Mouse (Mus musculus): ENCODE data around the gene Cyth1. TPM values are rescaled to one million over a fixed set of nuclear protein-coding genes. Genes with fewer than 3 reads are reported as not detected.

The Cyth1 gene
- polyA plus RNA-seq, 1 experiment from 2014 or later = 24.0 TPM

DNA sequence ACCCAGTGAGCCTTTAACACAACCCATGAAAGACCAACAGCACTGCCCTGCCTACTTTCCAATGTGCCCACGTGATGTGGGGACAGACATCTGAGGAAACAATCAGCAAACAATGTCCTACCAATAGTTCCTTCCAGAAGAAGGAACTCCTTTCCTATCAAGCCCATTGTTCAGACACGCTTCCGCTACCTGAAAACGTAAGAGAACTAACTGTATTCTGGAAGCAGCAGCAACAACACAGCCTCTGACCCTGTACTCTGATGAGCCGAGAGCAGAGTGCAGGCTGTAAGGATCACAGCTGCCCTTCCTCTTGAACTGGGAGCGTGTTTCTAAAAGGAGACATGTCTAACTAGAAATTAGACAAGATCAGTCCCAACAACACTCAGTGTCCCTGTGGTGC lies 13.9 kb downstream of the Cyth1 start:
- peaks cover 40% of the 10 kb centered on the region for H3K4me1 ChIP-seq (ENCODE audit: control insufficient read depth, insufficient read depth, low read length)

DNA sequence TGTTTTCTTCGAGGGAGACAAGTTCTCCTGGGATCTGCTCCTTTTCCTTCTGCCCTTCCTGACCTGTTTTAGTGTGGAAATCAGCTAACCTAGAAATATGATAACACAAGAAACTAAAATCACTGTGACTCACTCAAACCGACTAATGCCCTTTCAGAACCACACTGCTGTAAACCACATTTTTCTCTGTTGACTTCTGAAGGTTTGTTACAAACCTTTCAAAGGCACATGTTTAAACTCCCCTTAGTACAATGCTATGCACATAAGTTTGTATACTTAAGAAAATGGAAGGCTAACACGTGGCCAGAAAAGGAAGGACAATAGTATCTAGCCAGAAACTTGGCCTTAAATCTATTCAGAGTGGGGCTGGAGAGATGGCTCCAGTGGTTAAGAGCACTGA lies 14.5 kb downstream of the Cyth1 start:
- Histone ChIP-seq H3K36me3 (ENCODE audit: control insufficient read depth, insufficient read depth) (no peaks in the 10 kb centered on the region), H3K27ac (ENCODE audit: low read length) (no peak overlapping the region), H3K27me3 (ENCODE audit: control insufficient read depth, insufficient read depth, low read length) (no peaks in the 10 kb centered on the region), H3K4me3 (ENCODE audit: low read length) (no peak overlapping the region), H3K4me2 (ENCODE audit: low read depth, low read length) (no peak overlapping the region), H3K4me1 (ENCODE audit: control insufficient read depth, insufficient read depth, low read length) (peaks cover 35% of the 10 kb centered on the region), H3K9ac (ENCODE audit: low read length) (no peak overlapping the region), H3K9me3 (replicated peaks; ENCODE audit: control insufficient read depth, low read length) (no peaks in the 10 kb centered on the region)
- WGBS = 57% methylated on average over 3 of the region's 3 CpGs
- no peak for ATAC-seq (replicated peaks; ENCODE audit: extremely low read depth, insufficient read depth, low FRiP score)

More for the DNA sequence above, 13.9 kb downstream of the Cyth1 start:
- peak overlapping the region; percentile 54 for H3K27ac ChIP-seq (ENCODE audit: low read length)
- no peaks in the 10 kb centered on the region for H3K9me3 ChIP-seq (replicated peaks; ENCODE audit: control insufficient read depth, low read length)
- no peak overlapping the region for H3K4me2 ChIP-seq (ENCODE audit: low read depth, low read length)
- H3K27me3 ChIP-seq (ENCODE audit: control insufficient read depth, insufficient read depth, low read length) = no peaks in the 10 kb centered on the region
- no peaks in the 10 kb centered on the region for H3K36me3 ChIP-seq (ENCODE audit: control insufficient read depth, insufficient read depth)
- H3K4me3 ChIP-seq (ENCODE audit: low read length) = no peak overlapping the region
- H3K9ac ChIP-seq (ENCODE audit: low read length) = no peak overlapping the region
- ATAC-seq (replicated peaks; ENCODE audit: extremely low read depth, insufficient read depth, low FRiP score) = no peak
- WGBS = 63% methylated on average over 6 of the region's 6 CpGs

DNA sequence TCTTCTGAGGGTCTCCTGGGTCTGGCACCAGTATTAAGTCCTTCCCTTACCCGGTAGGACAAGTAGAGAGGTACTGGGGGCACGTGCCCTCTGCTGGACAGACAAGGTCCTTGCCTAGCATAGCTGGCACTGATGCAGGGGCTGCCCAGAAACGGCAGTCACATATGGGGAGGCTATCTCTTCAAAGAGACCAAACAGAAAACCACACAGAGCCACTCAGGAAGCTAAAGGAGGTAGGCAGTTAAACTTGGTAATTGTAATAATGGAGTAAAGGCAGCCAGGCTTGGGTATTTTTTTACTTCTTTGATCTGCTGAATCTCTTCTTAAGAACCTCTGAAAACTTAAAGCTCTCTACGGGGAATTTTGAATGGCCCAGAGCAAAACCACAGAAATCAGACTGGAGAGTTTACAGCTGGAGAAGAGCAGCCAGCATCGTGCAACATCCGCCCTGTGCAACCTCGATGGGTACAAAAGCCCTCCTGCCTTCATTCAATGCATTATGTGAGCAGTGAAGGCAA lies 16.0 kb downstream of the Cyth1 start:
- H3K4me2 ChIP-seq (ENCODE audit: low read depth, low read length) = peak overlapping the region; percentile 14; the same call in 1 of the 2 replicates
- 44% methylated on average over 7 of the region's 7 CpGs for WGBS
- H3K36me3 ChIP-seq (ENCODE audit: control insufficient read depth, insufficient read depth) = no peaks in the 10 kb centered on the region

DNA sequence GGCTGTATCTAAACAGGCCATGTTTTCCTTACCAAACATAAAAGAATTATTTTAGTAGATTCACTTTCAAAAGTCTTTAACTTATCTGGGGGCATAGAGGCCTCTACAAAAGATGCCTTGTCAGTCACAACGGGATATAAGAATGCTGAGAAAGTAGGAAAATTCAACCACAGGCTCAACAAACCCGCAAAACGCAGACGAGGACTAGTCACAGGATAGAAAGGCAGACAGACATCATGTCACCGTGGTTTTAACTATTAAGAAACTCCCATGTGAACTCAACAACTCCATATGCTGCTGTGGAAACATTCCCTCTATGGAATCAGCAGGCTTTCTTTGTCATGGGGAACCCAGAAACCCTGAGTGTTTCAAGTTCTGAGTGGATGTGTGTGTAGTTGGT lies 18.5 kb downstream of the Cyth1 start:
- Histone ChIP-seq H3K9me3 (replicated peaks; ENCODE audit: control insufficient read depth, low read length) (no peaks in the 10 kb centered on the region), H3K27me3 (ENCODE audit: control insufficient read depth, insufficient read depth, low read length) (no peaks in the 10 kb centered on the region), H3K9ac (ENCODE audit: low read length) (no peak overlapping the region), H3K4me1 (ENCODE audit: control insufficient read depth, insufficient read depth, low read length) (peaks cover 39% of the 10 kb centered on the region), H3K27ac (ENCODE audit: low read length) (no peak overlapping the region), H3K4me3 (ENCODE audit: low read length) (no peak overlapping the region), H3K36me3 (ENCODE audit: control insufficient read depth, insufficient read depth) (no peaks in the 10 kb centered on the region), H3K4me2 (ENCODE audit: low read depth, low read length) (no peak overlapping the region)
- 86% methylated on average over 5 of the region's 5 CpGs for WGBS
- no peak for ATAC-seq (replicated peaks; ENCODE audit: extremely low read depth, insufficient read depth, low FRiP score)

More for the DNA sequence above, 16.0 kb downstream of the Cyth1 start:
- peak; percentile 69; the same call in 1 of the 2 replicates for ATAC-seq (replicated peaks; ENCODE audit: extremely low read depth, insufficient read depth, low FRiP score)
- H3K27ac ChIP-seq (ENCODE audit: low read length) = 0 out of 2 replicates have a peak overlapping the region, but pooled peaks have one; percentile 7
- no peaks in the 10 kb centered on the region for H3K27me3 ChIP-seq (ENCODE audit: control insufficient read depth, insufficient read depth, low read length)
- no peak overlapping the region for H3K4me3 ChIP-seq (ENCODE audit: low read length)
- H3K9ac ChIP-seq (ENCODE audit: low read length) = no peak overlapping the region
- H3K4me1 ChIP-seq (ENCODE audit: control insufficient read depth, insufficient read depth, low read length) = peaks cover 37% of the 10 kb centered on the region
- H3K9me3 ChIP-seq (replicated peaks; ENCODE audit: control insufficient read depth, low read length) = no peaks in the 10 kb centered on the region

DNA sequence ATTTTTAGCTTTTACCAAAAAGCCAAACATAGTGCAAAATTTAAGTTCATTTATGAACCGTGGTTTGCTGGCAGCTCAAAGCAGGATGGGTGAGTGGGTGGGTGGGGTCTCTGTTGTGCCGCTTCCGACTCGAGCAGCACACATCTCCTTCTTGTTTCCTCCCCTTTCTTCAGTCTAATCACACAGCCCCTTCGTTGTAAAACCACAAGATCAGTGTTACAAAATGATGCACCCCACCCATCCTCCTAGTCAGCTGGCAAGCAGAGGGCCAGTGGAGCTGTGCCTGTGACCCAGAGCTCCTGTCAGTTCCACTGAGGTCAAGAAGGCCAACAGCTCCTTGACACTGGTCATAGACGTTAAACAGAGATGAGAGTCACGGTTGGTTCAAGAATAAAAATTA lies 20.7 kb downstream of the Cyth1 start:
- Histone ChIP-seq H3K4me3 (ENCODE audit: low read length) (no peak overlapping the region), H3K4me1 (ENCODE audit: control insufficient read depth, insufficient read depth, low read length) (peaks cover 38% of the 10 kb centered on the region), H3K4me2 (ENCODE audit: low read depth, low read length) (no peak overlapping the region)

DNA sequence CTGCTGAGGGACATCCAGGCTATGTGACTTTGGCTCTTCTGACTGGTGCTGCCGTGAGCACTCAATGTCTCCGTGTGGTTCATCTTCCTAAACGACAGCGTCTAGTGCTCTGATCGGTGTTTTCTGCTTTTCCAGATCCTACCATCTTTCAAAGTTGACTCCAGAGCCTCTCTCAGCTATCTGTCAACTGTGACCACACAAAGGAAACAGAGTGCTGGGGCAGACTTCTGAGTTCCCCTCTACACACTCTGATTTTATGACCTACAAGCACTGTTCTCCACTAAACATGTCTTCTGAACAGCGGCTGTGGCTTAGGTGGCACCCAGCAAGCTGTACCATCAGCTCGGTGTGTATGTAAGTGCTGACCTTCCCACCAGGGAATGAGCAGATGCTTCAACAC lies 21.5 kb downstream of the Cyth1 start:
- Histone ChIP-seq H3K27me3 (ENCODE audit: control insufficient read depth, insufficient read depth, low read length) (no peaks in the 10 kb centered on the region), H3K4me1 (ENCODE audit: control insufficient read depth, insufficient read depth, low read length) (peaks cover 34% of the 10 kb centered on the region), H3K36me3 (ENCODE audit: control insufficient read depth, insufficient read depth) (no peaks in the 10 kb centered on the region), H3K4me3 (ENCODE audit: low read length) (no peak overlapping the region), H3K4me2 (ENCODE audit: low read depth, low read length) (no peak overlapping the region), H3K9me3 (replicated peaks; ENCODE audit: control insufficient read depth, low read length) (no peaks in the 10 kb centered on the region), H3K27ac (ENCODE audit: low read length) (no peak overlapping the region), H3K9ac (ENCODE audit: low read length) (no peak overlapping the region)
- ATAC-seq (replicated peaks; ENCODE audit: extremely low read depth, insufficient read depth, low FRiP score) = no peak
- 78% methylated on average over 7 of the region's 7 CpGs for WGBS

More for the DNA sequence above, 20.7 kb downstream of the Cyth1 start:
- no peaks in the 10 kb centered on the region for H3K9me3 ChIP-seq (replicated peaks; ENCODE audit: control insufficient read depth, low read length)
- H3K27me3 ChIP-seq (ENCODE audit: control insufficient read depth, insufficient read depth, low read length) = no peaks in the 10 kb centered on the region
- no peak for ATAC-seq (replicated peaks; ENCODE audit: extremely low read depth, insufficient read depth, low FRiP score)
- no peaks in the 10 kb centered on the region for H3K36me3 ChIP-seq (ENCODE audit: control insufficient read depth, insufficient read depth)
- no peak overlapping the region for H3K27ac ChIP-seq (ENCODE audit: low read length)
- WGBS = 64% methylated on average over 7 of the region's 7 CpGs
- H3K9ac ChIP-seq (ENCODE audit: low read length) = no peak overlapping the region

DNA sequence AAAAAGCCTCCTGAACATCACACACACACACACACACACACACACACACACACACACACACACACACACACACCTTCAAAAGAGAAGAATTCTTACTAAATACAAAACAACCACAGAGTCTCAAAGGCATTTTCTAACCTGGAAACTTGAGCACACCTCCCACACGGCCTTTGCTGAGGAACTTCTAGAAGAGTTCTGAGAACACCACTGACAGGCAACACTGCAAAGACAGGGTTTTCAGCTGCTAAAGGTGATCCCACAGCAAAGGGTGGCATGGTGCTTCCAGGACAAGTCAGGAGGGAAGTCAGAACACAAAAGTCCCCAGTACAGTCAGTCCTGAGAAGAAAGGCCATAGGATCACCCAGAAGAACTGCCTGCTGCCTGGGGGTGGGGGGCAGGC lies 22.5 kb downstream of the Cyth1 start:
- 59% methylated on average over 1 of the region's 1 CpGs for WGBS
- Histone ChIP-seq H3K27ac (ENCODE audit: low read length) (peak overlapping the region; percentile 41; the same call in 1 of the 2 replicates), H3K4me1 (ENCODE audit: control insufficient read depth, insufficient read depth, low read length) (peaks cover 36% of the 10 kb centered on the region), H3K9me3 (replicated peaks; ENCODE audit: control insufficient read depth, low read length) (no peaks in the 10 kb centered on the region), H3K4me2 (ENCODE audit: low read depth, low read length) (no peak overlapping the region), H3K4me3 (ENCODE audit: low read length) (no peak overlapping the region), H3K9ac (ENCODE audit: low read length) (peak overlapping the region; percentile 30; the same call in 1 of the 2 replicates), H3K27me3 (ENCODE audit: control insufficient read depth, insufficient read depth, low read length) (no peaks in the 10 kb centered on the region), H3K36me3 (ENCODE audit: control insufficient read depth, insufficient read depth) (no peaks in the 10 kb centered on the region)
- no peak for ATAC-seq (replicated peaks; ENCODE audit: extremely low read depth, insufficient read depth, low FRiP score)

DNA sequence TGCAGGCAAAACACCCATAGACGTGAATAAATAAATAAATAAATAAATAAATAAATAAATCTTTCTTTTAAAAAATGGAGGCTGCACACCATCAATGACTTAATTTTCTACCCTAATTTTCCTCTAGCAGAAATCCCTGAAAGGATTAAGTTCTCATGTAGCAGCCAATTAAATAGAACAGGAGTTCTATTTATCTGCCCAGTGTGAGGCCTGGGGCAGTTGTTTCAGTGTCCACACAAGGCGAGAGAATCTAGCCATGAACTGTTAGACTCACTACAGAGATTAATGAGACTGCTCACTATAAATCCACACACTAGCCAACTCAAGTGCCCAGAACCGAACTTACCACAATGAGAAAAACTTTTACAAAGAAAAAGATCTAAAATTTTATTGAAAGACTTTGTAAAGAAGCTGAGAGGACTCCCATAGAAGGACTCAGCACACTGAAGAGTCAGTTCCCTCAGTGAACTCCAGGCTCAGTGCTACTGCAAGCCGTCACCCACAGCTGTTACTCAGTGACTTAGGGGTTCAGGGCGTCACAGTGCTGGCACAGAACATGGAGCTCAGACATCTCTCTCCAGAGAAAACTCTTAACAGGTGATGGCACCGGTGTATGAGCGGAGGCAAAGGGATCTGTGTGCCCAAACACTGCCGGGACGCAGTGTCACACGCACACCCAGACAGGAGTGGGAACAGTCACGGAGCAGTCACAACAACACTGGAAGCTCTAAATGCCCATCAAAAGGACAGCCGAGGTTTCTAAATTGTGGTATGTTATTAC lies 23.1 kb downstream of the Cyth1 start:
- 83% methylated on average over 12 of the region's 12 CpGs for WGBS
- H3K27ac ChIP-seq (ENCODE audit: low read length) = no peak overlapping the region

DNA sequence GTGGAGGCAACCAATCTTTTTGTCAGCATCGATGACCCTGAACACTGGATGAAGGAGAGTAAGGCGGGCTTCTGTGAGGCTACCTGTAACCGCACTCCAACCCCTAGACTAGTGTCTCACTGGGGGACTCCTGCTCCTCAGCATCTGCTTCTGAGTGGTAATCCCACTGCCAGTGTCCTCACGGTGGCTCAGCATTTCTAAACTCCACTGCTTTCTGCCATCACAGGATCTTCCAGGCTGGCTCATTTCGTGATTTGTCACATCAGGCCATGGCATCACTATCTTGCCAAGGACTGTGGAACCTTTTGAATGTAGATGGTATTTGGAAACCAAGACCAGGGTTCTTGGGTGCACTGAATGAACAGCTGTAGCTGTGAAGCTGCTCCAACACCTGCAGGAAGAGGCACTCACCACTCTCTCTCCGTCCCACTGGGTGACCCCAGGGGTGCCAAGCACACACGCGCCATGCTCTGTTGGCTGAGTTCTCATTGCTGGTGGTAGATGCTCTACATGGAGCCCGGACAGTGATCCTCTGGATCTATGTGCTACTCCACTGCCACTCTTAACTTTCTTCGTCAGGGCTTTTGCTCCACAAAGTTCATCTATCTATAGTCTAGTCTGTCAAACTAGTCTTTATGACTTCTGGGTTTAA lies 24.9 kb downstream of the Cyth1 start:
- H3K9ac ChIP-seq (ENCODE audit: low read length) = no peak overlapping the region
- no peaks in the 10 kb centered on the region for H3K9me3 ChIP-seq (replicated peaks; ENCODE audit: control insufficient read depth, low read length)
- ATAC-seq (replicated peaks; ENCODE audit: extremely low read depth, insufficient read depth, low FRiP score) = no peak
- no peak overlapping the region for H3K4me2 ChIP-seq (ENCODE audit: low read depth, low read length)
- no peaks in the 10 kb centered on the region for H3K27me3 ChIP-seq (ENCODE audit: control insufficient read depth, insufficient read depth, low read length)
- H3K36me3 ChIP-seq (ENCODE audit: control insufficient read depth, insufficient read depth) = no peaks in the 10 kb centered on the region
- H3K4me1 ChIP-seq (ENCODE audit: control insufficient read depth, insufficient read depth, low read length) = peaks cover 37% of the 10 kb centered on the region
- 80% methylated on average over 10 of the region's 10 CpGs for WGBS
- H3K4me3 ChIP-seq (ENCODE audit: low read length) = no peak overlapping the region
- H3K27ac ChIP-seq (ENCODE audit: low read length) = no peak overlapping the region

More for the DNA sequence above, 23.1 kb downstream of the Cyth1 start:
- Histone ChIP-seq H3K4me2 (ENCODE audit: low read depth, low read length) (no peak overlapping the region), H3K27me3 (ENCODE audit: control insufficient read depth, insufficient read depth, low read length) (no peaks in the 10 kb centered on the region), H3K36me3 (ENCODE audit: control insufficient read depth, insufficient read depth) (no peaks in the 10 kb centered on the region), H3K9me3 (replicated peaks; ENCODE audit: control insufficient read depth, low read length) (no peaks in the 10 kb centered on the region), H3K4me1 (ENCODE audit: control insufficient read depth, insufficient read depth, low read length) (peaks cover 40% of the 10 kb centered on the region), H3K4me3 (ENCODE audit: low read length) (no peak overlapping the region), H3K9ac (ENCODE audit: low read length) (no peak overlapping the region)
- ATAC-seq (replicated peaks; ENCODE audit: extremely low read depth, insufficient read depth, low FRiP score) = no peak

All from heart, embryonic 16.5 days (tissue).